Mouse (Mus musculus): ENCODE data around the gene Dcakd. TPM values are rescaled to one million over a fixed set of nuclear protein-coding genes. Genes with fewer than 3 reads are reported as not detected.

Gene Dcakd
- total RNA-seq, 2 experiments from 2014 or later = 76.4 to 77.9 TPM

- DNase-seq = no peak
Measured at GRCm38 (mm10) chr11:103005254-103005981, 22.7 kb downstream of the Dcakd start.

GRCm38 (mm10) chr11:103004852-103005251, 23.3 kb downstream of the Dcakd start:
- DNase-seq = no peak

GRCm38 (mm10) chr11:103003210-103003609, 24.9 kb downstream of the Dcakd start:
- DNase-seq = peak; percentile 77

DNA sequence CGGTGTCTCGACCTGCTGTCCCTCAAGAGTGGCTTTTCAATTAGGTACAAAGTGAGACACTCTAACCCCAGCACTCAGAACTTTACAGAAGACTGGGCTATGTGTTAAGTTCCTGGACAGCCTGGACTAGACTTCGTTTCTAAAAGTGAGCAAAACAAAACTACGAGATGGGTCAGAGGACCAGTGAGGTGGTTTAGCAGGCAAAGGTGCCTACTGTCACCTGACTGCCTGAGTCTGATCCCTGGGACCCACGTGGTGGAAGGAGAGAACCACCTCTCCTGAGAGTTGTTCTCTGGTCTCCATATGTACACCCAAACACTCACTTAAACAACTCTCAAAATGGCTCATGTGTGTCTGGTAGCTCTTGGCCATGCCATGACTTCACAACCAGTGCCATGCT, 27.1 kb downstream of the Dcakd start:
- DNase-seq = no peak

- DNase-seq = no peak
Measured at GRCm38 (mm10) chr11:103000111-103000510, 28.0 kb downstream of the Dcakd start.

GRCm38 (mm10) chr11:102999317-102999970, 28.7 kb downstream of the Dcakd start:
- DNase-seq = no peak

DNA sequence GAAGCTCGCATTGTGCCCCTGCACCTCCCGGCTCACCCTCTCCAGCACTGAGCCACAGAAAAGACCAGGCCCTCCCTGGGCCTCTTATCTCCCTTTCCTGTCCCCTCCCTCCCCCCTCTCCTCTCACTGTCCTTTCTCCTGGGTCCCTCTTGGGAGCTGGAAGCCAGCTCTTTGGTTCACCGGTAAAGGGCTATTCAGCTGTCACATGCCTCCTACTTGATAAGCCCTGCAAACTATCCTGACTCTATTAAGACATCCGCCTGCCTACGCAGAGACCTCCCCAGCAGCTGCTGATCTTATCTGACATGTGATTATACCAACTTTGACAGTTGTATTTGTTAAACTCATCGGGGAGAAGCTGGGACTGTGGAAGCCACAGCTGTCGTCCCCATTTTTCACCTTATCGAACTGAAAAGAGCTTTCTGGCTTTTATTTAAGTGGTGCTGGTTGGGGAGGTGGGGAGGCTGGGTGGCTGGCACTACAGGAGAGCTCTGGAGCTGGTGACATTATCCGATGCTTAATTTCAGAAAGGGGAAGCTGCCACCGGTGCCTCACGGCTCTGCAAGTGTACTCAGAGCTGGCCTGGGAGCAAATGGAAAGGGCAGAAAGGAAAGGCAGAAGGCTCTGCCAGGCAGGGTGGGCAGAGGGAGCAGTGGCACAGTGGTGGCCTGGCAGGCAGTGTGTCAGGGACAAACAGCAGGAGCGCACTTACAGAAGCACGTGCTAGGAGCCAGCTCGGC, 29.4 kb downstream of the Dcakd start:
- DNase-seq = peak; percentile 39

DNA sequence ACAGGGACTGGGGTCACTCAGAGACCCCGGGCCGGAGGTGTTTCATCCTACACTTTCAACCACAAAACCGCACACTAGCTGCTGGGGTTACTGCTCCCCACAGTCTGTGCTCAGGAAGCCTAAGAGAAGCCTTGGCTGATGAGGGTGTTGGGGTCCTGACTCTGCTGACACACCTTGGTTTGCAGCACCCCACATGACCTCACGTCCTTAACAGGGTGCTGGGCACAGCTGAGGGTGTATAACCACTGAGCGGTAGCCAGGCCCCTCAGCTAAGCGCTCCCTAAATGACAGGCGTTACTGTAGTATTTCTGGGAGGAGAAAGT, 29.9 kb downstream of the Dcakd start:
- no peak for DNase-seq

- DNase-seq = no peak
Measured at GRCm38 (mm10) chr11:102996991-102997770, 31.0 kb downstream of the Dcakd start.

- no peak for DNase-seq
Measured at GRCm38 (mm10) chr11:102996385-102996784, 31.7 kb downstream of the Dcakd start.

DNA sequence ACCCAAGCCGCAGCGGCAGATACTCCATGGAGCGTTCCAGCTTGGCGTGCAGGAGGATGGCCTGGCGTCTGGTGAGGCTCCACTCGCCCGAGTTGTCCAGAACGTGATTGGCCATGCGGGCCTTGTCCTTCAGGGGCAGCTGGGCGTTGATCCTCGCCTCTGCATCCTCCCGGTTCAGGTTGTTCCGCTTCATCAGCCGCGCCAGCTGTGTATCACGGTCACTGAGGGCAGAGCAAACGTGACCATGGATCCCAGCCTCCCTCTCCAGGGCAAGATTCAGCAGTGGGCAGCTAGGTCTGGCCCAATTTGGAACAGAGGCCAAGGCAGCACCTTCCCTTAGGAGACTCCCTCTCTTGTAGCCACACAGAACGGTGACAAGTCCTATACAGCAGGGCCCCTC, 33.2 kb downstream of the Dcakd start:
- DNase-seq = no peak

- DNase-seq = no peak
Measured at GRCm38 (mm10) chr11:102993420-102994029, 34.6 kb downstream of the Dcakd start.

- DNase-seq = peak; percentile 89
Measured at GRCm38 (mm10) chr11:102992940-102993339, 35.2 kb downstream of the Dcakd start.

- no peak for DNase-seq
Measured at GRCm38 (mm10) chr11:102991681-102992080, 36.5 kb downstream of the Dcakd start.

DNA sequence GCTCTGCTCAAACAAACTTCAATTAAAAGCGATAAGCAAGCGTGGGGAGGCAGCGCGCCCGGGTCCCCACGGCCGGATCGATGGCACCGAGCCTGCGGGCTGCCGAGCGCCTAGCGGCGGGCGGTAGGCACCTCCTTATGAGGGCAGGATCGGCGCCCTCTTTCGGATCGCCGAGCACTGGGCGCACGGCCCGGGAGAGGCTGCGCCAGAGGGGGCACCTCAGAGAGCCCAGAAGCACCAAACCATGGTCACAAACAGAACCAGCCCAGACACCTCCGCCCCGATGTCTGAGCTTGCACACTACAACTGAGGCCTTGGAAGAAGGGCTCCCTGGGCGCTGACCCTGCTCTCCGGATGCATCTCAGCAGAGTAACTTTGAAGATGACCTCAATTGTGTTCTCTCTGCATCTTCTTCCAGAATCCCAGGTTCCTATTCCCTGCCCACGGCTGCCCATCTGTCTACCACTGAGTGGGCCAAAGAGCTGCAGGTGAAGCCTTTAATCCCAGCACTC, 37.9 kb downstream of the Dcakd start:
- DNase-seq = peak; percentile 56

GRCm38 (mm10) chr11:102989641-102990151, 38.4 kb downstream of the Dcakd start:
- DNase-seq = no peak

GRCm38 (mm10) chr11:102985160-102985559, 43.0 kb downstream of the Dcakd start:
- no peak for DNase-seq

GRCm38 (mm10) chr11:102984615-102985014, 43.5 kb downstream of the Dcakd start:
- no peak for DNase-seq

- no peak for DNase-seq
Measured at GRCm38 (mm10) chr11:102984086-102984485, 44.0 kb downstream of the Dcakd start.

GRCm38 (mm10) chr11:102981151-102981890, 46.8 kb downstream of the Dcakd start:
- no peak for DNase-seq

DNA sequence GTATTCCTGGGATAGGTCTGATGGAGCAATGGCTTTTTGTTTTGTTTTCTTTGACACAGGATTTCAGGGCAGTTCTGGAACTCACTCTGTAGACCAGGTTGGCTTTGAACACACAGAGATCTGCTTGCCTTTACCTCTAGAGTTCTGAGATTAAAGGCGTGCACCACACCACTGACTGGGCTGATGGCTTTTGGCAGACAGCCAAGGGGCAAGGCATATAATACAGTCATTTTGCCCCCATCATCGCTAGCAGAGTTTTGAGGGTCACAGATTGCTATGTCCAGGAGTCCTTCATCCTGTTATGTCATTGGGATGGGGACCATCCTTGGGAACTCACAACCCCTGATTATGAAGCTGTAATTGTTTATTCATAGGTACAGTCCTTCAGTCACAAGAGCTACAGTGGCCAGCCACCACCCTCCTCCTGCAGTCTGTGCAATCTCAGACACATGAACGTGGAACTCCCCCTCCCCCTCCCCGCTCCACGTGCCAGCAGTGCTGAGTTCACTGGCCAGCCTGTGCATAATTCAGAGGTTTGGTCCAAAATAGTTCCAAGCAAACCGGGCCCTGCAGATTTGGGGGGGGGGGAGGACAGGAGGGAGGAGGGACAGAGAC, 50.0 kb downstream of the Dcakd start:
- DNase-seq = peak; percentile 77

All from heart, postnatal 4 days (tissue).